Mouse (Mus musculus) embryonic facial prominence, embryonic 12.5 days (tissue): ENCODE results near the gene Col11a1. TPM values are rescaled to one million over a fixed set of nuclear protein-coding genes. Genes with fewer than 3 reads are reported as not detected.

Experiments
- ATAC-seq: fragments of 200-750 bp; cut with Nextera tagmentation; 2 replicates; pipeline ENCODE4 v1.8.0; 2017; ENCODE audit not compliant: insufficient number of reproducible peaks, insufficient read depth, low FRiP score, low TSS enrichment
- H3K27ac ChIP-seq: fragments of 300-500 bp; sonication (generic); 2 replicates; pipeline ENCODE4 v1.5.1; 2016; ENCODE audit warnings: mild to moderate bottlenecking
- H3K27me3 ChIP-seq: fragments of 300-500 bp; sonication (generic); 2 replicates; pipeline ENCODE4 v1.6.1; 2016; ENCODE audit warnings: mild to moderate bottlenecking, moderate library complexity
- H3K36me3 ChIP-seq: fragments of 300-500 bp; sonication (generic); 2 replicates; pipeline ENCODE4 v1.6.1; 2016; ENCODE audit warnings: mild to moderate bottlenecking
- H3K4me1 ChIP-seq: fragments of 300-500 bp; sonication (generic); 2 replicates; pipeline ENCODE4 v1.6.1; 2016
- H3K4me2 ChIP-seq: fragments of 300-500 bp; sonication (generic); replicated peaks from 2 replicates; pipeline ENCODE4 v1.6.1; 2016; ENCODE audit warnings: mild to moderate bottlenecking, moderate library complexity
- H3K4me3 ChIP-seq: fragments of 300-500 bp; sonication (generic); 2 replicates; pipeline ENCODE4 v1.5.1; 2016; ENCODE audit warnings: mild to moderate bottlenecking
- H3K9ac ChIP-seq: fragments of 300-500 bp; sonication (generic); 2 replicates; pipeline ENCODE4 v1.6.1; 2016; ENCODE audit warnings: mild to moderate bottlenecking, moderate library complexity
- H3K9me3 ChIP-seq: fragments of 300-500 bp; sonication (generic); 2 replicates; pipeline ENCODE4 v1.6.1; 2016; ENCODE audit warnings: mild to moderate bottlenecking, moderate library complexity
- WGBS: fragments of 180-500 bp; shearing (Covaris S2); methylation state at CpG from one replicate; pipeline ENCODE4 v1.1.7; 2016; 5-methylcytosine and 5-hydroxymethylcytosine counted together
- polyA plus RNA-seq: library from polyadenylated mRNA; unstranded; fragments of >200 nt; fragmentation: Nextera tagmentation; extraction: Ambion mirVana; gene quantifications from 2 replicates; pipeline ENCODE4 v1.2.1, GENCODE M21; 2016

Col11a1 gene
- polyA plus RNA-seq: 51.6 and 53.9 TPM in 2 replicates

GRCm38 (mm10) chr3:114029971-114030635 is at the start of gene Col11a1:
Gene Col11a1, plus strand, starts transcription at chr3:114030540.
- Histone ChIP-seq H3K4me2 (peak within 1 kb of the TSS; percentile 73), H3K27me3 (no peaks in the 10 kb centered on the region), H3K36me3 (no peaks in the 10 kb centered on the region), H3K9me3 (no peaks in the 10 kb centered on the region), H3K4me1 (0 out of 2 replicates have a peak, but pooled peaks cover 8% of the 10 kb centered on the region), H3K4me3 (peak within 1 kb of the TSS; percentile 49), H3K9ac (peak within 1 kb of the TSS; percentile 47), H3K27ac (peak within 1 kb of the TSS; percentile 87)
- peak; percentile 99 for ATAC-seq
- under 1% methylated on average over 19 of the region's 19 CpGs for WGBS

GRCm38 (mm10) chr3:113990936-113991335 is 39.4 kb upstream of the Col11a1 start:
- no peak overlapping the region for H3K27ac ChIP-seq
- no peak for ATAC-seq
- no peak overlapping the region for H3K4me3 ChIP-seq
- 62% methylated on average over 6 of the region's 6 CpGs for WGBS
- no peaks in the 10 kb centered on the region for H3K36me3 ChIP-seq
- H3K4me2 ChIP-seq: no peak overlapping the region
- H3K27me3 ChIP-seq: no peaks in the 10 kb centered on the region
- no peaks in the 10 kb centered on the region for H3K9me3 ChIP-seq
- no peak overlapping the region for H3K9ac ChIP-seq
- no peaks in the 10 kb centered on the region for H3K4me1 ChIP-seq

- H3K4me2 ChIP-seq: peak overlapping the region; percentile 73
- H3K27me3 ChIP-seq: no peaks in the 10 kb centered on the region
- 0 out of 2 replicates have a peak, but pooled peaks cover 8% of the 10 kb centered on the region for H3K4me1 ChIP-seq
- no peaks in the 10 kb centered on the region for H3K36me3 ChIP-seq
- WGBS: under 1% methylated on average over 9 of the region's 9 CpGs
- peak overlapping the region; percentile 47 for H3K9ac ChIP-seq
- no peaks in the 10 kb centered on the region for H3K9me3 ChIP-seq
- peak overlapping the region; percentile 49 for H3K4me3 ChIP-seq
- peak overlapping the region; percentile 87; the same call in 1 of the 2 replicates for H3K27ac ChIP-seq
- no peak for ATAC-seq
Observed at GRCm38 (mm10) chr3:114030886-114031285, 546 bp downstream of the Col11a1 start.

- ATAC-seq: peak; percentile 47
- Histone ChIP-seq H3K27ac (peak overlapping the region; percentile 87; the same call in 1 of the 2 replicates), H3K9ac (peak overlapping the region; percentile 47), H3K4me2 (peak overlapping the region; percentile 73), H3K36me3 (no peaks in the 10 kb centered on the region), H3K27me3 (no peaks in the 10 kb centered on the region), H3K4me3 (peak overlapping the region; percentile 49), H3K9me3 (no peaks in the 10 kb centered on the region), H3K4me1 (0 out of 2 replicates have a peak, but pooled peaks cover 8% of the 10 kb centered on the region)
- WGBS: under 1% methylated on average over 21 of the region's 21 CpGs
Observed at GRCm38 (mm10) chr3:114031351-114032213, 1.2 kb downstream of the Col11a1 start.

- 4% methylated on average over 4 of the region's 4 CpGs for WGBS
- H3K9ac ChIP-seq: peak overlapping the region; percentile 47; the same call in 1 of the 2 replicates
- H3K9me3 ChIP-seq: no peaks in the 10 kb centered on the region
- H3K4me2 ChIP-seq: peak overlapping the region; percentile 73
- H3K27ac ChIP-seq: 0 out of 2 replicates have a peak overlapping the region, but pooled peaks have one; percentile 87
- no peak for ATAC-seq
- no peaks in the 10 kb centered on the region for H3K27me3 ChIP-seq
- H3K4me1 ChIP-seq: 0 out of 2 replicates have a peak, but pooled peaks cover 8% of the 10 kb centered on the region
- peak overlapping the region; percentile 49 for H3K4me3 ChIP-seq
- no peaks in the 10 kb centered on the region for H3K36me3 ChIP-seq
Observed at GRCm38 (mm10) chr3:114032333-114032732, 2.0 kb downstream of the Col11a1 start.

- Histone ChIP-seq H3K36me3 (no peaks in the 10 kb centered on the region), H3K4me1 (no peaks in the 10 kb centered on the region), H3K9ac (no peak overlapping the region), H3K27me3 (no peaks in the 10 kb centered on the region), H3K27ac (no peak overlapping the region), H3K4me2 (no peak overlapping the region), H3K9me3 (no peaks in the 10 kb centered on the region), H3K4me3 (no peak overlapping the region)
- no peak for ATAC-seq
Observed at GRCm38 (mm10) chr3:114052406-114052805, 22.1 kb downstream of the Col11a1 start.

GRCm38 (mm10) chr3:114053501-114053900 is 23.2 kb downstream of the Col11a1 start:
- no peaks in the 10 kb centered on the region for H3K9me3 ChIP-seq
- H3K27ac ChIP-seq: no peak overlapping the region
- H3K36me3 ChIP-seq: no peaks in the 10 kb centered on the region
- WGBS: 30% methylated on average over 3 of the region's 3 CpGs
- H3K9ac ChIP-seq: no peak overlapping the region
- H3K4me3 ChIP-seq: no peak overlapping the region
- no peak for ATAC-seq
- no peak overlapping the region for H3K4me2 ChIP-seq
- no peaks in the 10 kb centered on the region for H3K27me3 ChIP-seq
- no peaks in the 10 kb centered on the region for H3K4me1 ChIP-seq

GRCm38 (mm10) chr3:114065123-114065522 is 34.8 kb downstream of the Col11a1 start:
- Histone ChIP-seq H3K27me3 (no peaks in the 10 kb centered on the region), H3K4me2 (no peak overlapping the region), H3K9ac (no peak overlapping the region), H3K4me3 (no peak overlapping the region), H3K4me1 (no peaks in the 10 kb centered on the region), H3K9me3 (no peaks in the 10 kb centered on the region), H3K27ac (no peak overlapping the region), H3K36me3 (0 out of 2 replicates have a peak, but pooled peaks cover 4% of the 10 kb centered on the region)
- no peak for ATAC-seq
- 84% methylated on average over 4 of the region's 4 CpGs for WGBS

GRCm38 (mm10) chr3:114065587-114065986 is 35.2 kb downstream of the Col11a1 start:
- no peak for ATAC-seq
- H3K9me3 ChIP-seq: no peaks in the 10 kb centered on the region
- no peak overlapping the region for H3K27ac ChIP-seq
- no peaks in the 10 kb centered on the region for H3K27me3 ChIP-seq
- H3K4me1 ChIP-seq: no peaks in the 10 kb centered on the region
- no peak overlapping the region for H3K4me3 ChIP-seq
- no peak overlapping the region for H3K9ac ChIP-seq
- H3K4me2 ChIP-seq: no peak overlapping the region
- 0 out of 2 replicates have a peak, but pooled peaks cover 4% of the 10 kb centered on the region for H3K36me3 ChIP-seq
- WGBS: 59% methylated on average over 4 of the region's 4 CpGs

GRCm38 (mm10) chr3:114099335-114099734 is 69.0 kb downstream of the Col11a1 start:
- Histone ChIP-seq H3K27me3 (no peaks in the 10 kb centered on the region), H3K9me3 (no peaks in the 10 kb centered on the region), H3K4me2 (no peak overlapping the region), H3K9ac (no peak overlapping the region), H3K36me3 (peaks cover 3% of the 10 kb centered on the region; the same call in 1 of the 2 replicates), H3K27ac (no peak overlapping the region), H3K4me3 (no peak overlapping the region), H3K4me1 (no peaks in the 10 kb centered on the region)
- 67% methylated on average over 7 of the region's 7 CpGs for WGBS
- ATAC-seq: no peak

- H3K4me1 ChIP-seq: no peaks in the 10 kb centered on the region
- no peak overlapping the region for H3K27ac ChIP-seq
- no peak overlapping the region for H3K9ac ChIP-seq
- no peak for ATAC-seq
- 24% methylated on average over 7 of the region's 7 CpGs for WGBS
- H3K9me3 ChIP-seq: no peaks in the 10 kb centered on the region
- H3K27me3 ChIP-seq: no peaks in the 10 kb centered on the region
- no peak overlapping the region for H3K4me2 ChIP-seq
- no peak overlapping the region for H3K4me3 ChIP-seq
- peaks cover 3% of the 10 kb centered on the region; the same call in 1 of the 2 replicates for H3K36me3 ChIP-seq
Observed at GRCm38 (mm10) chr3:114107099-114107498, 76.8 kb downstream of the Col11a1 start.
